Mouse (Mus musculus) MEL-GATA-1-ER (cell line): ENCODE measurements around the gene Tomm40l.

Experiments used
- DNase-seq: peaks from one replicate; pipeline ENCODE4 v3.0.0-alpha.2; 2012; ENCODE audit warnings: low read depth; ENCODE audit errors: extremely low read depth

The Tomm40l gene

DNA sequence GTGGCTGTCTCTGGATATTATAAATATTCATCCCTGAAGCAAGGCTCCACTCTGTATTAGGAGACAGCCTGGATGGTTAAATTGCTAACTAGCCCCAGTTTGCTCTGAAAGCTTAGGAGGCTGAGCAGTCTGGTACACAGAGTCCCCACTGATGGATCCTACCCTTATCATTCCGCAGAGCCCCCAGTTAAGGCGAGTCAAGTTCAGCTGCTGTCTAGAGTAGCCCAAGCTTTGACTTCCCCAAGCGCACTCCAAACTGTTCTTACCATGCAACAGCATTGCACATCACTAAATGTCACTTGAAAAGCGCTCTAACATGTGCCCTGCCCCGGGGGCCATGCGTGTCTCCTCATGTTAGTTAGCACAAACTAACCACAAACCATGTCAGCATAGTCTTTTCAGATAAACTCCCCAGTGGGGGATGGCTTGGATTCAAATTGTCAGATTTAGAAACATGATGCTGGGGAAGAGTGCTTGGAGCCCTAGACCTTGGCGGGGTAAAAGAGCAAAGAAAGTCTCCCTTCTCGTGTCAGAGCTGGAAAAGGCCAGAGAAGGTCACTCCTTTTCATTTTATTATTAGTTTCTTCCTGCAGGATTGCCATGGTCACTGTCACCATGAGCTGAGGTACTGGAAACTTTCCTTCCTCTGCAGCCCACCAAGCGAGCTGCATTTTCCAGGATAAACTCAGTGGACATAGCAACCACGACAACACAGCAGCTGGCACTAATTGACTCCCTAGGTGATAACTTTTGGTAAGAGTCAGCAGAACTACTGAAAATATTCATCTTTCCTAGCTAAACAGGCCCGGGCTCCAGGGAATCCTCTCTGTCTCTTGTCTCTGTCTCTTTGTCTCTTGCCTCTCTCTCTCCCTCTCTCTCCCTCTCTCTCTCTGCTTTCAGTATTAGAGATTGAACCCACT lies 28.1 kb downstream of the Tomm40l start:
- DNase-seq, result no peak

DNA sequence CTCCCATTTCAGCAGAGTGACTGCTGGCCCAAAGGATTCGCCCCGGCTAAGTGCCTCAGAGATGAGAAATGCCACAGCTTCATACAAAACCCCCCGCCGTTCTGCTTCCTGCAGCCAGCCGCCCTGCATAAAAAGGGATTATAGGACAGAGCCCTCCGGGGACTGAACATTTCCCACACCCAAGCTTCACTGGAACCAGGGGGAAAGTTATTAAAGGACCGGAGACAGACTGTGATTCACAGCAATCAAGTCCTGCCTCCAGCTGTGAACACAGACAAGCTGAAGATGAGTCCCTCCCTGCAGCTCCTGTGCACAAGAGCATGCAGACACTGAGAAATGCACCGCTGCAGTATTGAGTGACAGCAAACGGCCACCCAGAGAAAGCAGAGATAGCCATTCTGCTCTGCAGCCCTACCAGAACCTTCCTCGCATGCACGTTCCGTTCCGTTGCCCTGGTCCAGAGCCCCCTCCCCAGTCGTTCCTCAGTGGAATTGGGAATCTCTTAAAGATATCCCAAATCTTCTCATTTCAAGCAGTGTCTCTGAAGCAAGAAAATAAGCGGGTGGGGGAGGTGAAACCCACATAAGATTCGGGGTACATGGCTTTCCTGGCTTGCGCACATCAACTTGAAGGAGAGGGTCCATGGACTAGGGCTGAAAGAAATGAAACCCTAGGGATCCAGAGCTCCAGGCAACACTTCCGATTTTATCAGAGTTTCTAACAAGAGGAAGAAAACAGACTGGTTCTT lies 29.0 kb downstream of the Tomm40l start:
- DNase-seq, result no peak

DNA sequence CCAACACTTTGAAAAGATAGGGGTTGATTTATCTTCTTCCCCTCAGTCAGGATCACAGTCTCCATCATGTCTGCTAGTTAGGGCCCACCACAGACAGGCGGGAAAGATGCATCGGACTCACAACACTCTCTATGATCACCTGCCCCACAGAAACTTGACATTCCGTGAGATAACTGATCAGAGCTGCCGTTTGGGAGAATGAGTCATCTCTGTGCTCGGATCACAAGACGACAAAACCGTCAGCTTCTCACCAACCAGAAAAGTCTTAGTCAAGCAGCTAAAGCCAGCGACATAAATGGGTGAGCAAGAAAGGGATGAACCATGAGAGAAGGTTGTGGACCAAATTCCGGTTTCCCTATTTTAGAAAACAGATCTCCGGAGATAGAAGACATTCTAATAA lies 30.0 kb downstream of the Tomm40l start:
- DNase-seq, result no peak

DNA sequence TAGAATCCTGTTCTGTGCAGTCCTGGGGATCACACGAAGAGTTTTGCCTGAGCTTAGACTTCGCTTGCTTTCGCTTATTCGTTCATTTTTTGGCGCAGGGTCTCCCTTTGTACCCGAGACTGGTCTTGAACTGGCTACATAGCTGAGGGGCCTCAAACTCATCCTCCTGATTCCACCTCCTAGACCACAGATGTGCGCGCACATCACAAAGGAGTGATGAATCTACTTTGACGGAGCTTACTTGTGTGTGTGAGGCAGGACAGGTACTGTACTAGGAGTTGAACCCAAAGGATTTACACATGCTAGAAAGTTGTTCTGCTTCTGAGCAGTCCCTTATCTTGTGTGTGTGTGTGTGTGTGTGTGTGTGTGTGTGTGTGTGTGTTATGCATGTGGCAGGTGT lies 31.5 kb downstream of the Tomm40l start:
- DNase-seq, result no peak

DNA sequence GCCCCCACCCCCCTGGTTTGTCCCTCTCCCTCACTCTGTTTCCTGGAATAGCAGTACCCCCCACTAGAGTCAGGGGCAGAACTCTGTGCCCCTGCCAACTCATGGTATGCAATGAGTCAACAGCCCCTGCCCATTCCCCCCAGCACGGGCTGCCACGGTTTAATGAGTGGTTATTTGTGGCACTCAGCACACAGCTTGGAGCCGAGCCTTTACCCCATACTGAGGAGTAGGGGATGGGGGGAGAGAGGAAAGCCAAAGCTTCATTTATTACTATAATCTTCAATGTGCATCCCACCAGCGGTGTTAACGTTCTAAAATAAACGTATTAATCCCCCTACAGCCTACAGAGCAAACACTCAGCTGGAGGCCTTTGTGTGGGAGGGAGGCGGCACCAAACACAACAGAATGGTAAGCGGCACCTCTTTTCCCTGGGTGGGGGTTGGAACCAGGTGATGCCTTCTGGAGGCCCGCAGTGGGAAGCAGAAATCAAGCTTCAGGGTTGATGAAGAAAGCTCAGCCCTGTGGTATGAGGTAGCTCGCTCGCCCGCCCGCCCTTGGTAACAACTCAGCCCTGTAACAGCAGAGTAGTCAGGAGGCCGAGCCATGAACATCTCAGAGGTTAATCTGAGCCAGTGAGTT lies 32.7 kb downstream of the Tomm40l start:
- no peak for DNase-seq

DNA sequence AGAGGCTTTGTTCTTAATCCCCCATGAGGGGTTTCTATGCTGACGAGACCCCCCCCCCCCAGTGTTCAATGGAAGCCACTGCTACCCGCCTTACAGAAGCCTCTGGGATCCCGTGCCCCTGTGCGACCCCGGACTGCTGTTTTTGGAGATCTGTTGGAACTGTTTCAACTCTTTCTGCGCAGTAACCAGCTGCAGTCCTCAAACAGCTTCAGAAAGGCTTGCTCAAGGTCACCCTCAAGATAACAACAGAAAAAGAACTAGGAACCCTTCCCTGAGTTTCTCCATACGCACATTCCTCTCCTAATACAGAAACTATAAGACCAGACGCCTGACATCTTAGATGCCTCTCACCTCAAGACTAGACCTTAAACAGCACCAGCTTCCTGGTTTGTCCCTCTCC lies 33.3 kb downstream of the Tomm40l start:
- no peak for DNase-seq

DNA sequence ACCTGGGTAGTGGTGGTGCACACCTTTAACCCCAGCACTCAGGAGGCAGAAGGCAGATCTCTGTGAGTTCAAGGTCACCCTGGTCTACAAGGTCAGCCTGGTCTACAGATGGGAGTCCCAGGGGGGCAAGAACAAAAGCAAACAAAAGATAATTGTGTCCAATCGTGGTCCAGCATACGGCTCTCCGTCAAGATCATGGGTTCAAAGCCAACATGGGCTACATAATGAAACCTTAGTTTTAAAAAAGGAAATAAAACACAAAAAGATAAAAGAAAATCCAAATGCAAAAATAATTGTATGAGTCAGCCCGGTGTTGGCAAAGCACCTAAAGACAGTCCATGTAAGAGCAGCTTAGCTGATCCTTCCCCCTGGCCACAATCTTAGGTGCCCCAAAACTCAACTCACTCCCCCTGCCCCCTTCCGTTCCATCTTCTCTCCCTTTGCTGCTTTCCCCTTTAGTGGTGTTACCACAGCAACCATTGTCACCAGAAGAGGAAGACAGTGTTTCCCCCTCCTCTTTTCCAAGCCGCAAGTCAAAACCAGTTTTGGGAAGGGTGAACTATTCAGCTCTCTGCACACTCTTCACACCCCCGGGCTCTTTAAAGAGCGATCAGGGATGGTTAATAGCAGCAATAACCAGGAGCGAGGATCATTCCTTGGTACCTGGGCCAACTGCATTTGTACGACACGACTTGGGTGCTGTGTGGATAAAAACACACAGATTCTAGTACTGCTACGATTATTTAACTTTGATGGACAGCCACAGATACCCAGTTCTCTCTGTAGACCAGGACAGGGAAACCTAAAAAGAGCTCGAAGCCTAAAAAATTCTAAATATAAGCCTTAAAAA lies 34.2 kb downstream of the Tomm40l start:
- DNase-seq, result no peak

- DNase-seq, result no peak
Observed at GRCm38 (mm10) chr1:171185655-171186054, 36.7 kb downstream of the Tomm40l start.

- DNase-seq, result no peak
Observed at GRCm38 (mm10) chr1:171184314-171184713, 38.0 kb downstream of the Tomm40l start.

DNA sequence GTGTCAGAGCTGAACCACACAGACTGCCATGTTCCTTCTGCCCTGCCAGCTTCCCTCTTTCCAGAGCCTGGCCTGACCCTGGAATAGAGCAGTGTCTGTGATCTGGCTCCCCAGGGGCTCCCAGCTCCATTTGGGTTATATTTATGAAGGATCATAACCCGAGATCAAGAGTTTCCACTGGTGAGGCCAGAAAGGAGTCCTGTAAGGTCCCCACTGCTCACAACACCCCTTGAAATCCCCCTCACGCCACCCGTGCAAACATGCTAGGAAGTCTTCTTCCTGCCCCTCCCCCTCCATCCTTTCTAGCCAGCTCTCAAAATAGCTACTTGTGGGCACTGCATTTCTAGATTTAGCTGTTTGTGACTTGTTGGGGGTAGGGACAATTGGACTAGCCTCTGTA lies 38.7 kb downstream of the Tomm40l start:
- no peak for DNase-seq

DNA sequence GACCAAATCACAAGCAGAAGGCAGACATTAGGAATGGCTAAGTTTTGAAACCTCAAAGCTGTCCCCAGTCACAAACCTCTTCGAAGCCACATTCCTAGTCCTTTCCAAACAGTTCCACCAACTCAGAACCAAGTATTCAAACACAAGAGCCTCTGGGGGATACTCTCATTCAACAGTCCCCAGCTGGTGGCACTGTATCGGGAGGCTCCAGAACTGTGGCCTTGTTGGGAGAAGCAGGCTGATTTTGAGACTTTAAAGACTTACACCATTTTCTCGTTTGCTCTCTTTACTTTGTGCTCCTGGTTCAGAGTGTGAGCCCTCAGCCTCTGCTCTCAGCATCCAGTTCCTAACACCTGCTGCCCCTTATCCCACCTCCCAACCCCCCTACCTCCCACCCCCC lies 39.3 kb downstream of the Tomm40l start:
- DNase-seq, result no peak

DNA sequence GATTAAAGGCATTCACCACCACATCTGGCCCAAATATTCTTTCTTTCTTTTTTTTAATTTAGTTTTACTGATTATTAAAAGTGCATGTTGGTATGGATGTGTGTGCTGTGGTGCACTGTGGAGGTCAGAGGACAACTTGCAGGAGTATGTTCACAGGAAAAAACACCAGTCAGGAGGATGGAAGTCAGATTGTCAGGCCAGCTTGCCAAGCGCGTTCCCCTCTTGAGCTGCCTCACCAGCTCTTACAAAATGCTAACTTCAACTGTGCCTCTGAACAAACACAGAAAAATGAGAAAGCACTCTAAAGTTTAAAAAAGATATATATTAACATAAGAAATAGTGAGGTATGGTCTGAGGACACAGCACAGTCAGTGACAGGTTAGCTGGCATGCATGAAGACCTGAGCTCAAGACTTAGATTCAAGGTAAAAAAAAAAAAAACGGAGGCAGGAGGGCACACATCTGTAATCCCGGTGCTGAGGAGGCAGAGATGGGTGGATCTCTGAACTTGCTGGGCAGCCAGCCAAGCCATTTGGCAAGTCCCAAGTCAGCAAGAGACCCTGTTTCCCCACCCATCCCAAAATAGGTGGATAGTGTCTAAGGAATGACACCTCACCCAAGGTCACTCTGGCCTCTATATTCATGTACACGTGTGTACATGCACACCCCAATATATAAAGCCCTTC lies 42.7 kb downstream of the Tomm40l start:
- DNase-seq, result no peak

DNA sequence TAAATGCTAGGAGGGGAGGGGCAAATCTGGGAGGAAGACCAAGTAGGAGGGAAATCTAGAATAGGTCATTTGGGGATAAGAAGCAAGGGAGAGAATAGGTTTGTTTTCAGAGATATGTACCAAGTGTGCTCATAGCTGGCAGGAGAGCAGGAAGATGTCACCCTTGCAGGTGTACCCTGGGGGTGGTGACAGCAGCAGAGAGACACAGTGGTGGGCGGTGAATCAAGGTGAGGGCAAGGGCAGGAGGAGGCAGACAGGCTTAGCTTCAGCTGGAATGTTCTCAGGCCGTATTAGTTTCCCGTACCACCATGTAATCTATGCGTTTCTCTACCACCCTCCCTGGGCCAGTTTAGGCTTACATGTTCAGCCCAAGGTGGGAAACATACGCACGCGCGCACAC lies 49.5 kb downstream of the Tomm40l start:
- no peak for DNase-seq

- no peak for DNase-seq
Observed at GRCm38 (mm10) chr1:171171138-171171537, 51.2 kb downstream of the Tomm40l start.

- no peak for DNase-seq
Observed at GRCm38 (mm10) chr1:171169913-171170312, 52.4 kb downstream of the Tomm40l start.

- no peak for DNase-seq
Observed at GRCm38 (mm10) chr1:171168906-171169305, 53.4 kb downstream of the Tomm40l start.
